Mouse (Mus musculus) frontal cortex, postnatal 36 days (tissue): ENCODE measurements around the gene Gng4.

ENCODE experiments used
- DNase-seq, 2 experiments: peaks; one replicate each; pipeline ENCODE4 v3.0.0; 2022; ENCODE audit warnings: low spot score in 2 of 2

Gene Gng4

DNA sequence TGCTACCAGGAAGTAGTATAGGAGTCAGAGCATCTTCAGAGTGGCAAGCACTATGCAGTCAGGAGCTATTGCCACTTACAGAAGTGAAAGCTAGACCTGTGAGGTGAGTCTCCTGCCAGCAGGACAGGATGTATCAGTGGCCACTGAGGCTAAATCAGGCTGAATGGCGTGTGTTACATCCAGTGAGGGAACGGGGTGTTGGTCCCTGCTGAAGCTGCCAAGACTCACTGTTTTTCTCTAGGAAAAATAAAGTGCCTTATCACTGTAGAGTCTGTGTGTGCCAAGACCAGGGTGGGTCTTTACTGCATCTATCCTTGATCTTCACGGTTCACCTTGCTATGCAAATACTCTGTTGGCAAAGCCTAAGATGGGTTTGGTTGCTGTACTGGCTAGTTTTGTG lies 34.8 kb downstream of the Gng4 start:
- no peak for DNase-seq

DNA sequence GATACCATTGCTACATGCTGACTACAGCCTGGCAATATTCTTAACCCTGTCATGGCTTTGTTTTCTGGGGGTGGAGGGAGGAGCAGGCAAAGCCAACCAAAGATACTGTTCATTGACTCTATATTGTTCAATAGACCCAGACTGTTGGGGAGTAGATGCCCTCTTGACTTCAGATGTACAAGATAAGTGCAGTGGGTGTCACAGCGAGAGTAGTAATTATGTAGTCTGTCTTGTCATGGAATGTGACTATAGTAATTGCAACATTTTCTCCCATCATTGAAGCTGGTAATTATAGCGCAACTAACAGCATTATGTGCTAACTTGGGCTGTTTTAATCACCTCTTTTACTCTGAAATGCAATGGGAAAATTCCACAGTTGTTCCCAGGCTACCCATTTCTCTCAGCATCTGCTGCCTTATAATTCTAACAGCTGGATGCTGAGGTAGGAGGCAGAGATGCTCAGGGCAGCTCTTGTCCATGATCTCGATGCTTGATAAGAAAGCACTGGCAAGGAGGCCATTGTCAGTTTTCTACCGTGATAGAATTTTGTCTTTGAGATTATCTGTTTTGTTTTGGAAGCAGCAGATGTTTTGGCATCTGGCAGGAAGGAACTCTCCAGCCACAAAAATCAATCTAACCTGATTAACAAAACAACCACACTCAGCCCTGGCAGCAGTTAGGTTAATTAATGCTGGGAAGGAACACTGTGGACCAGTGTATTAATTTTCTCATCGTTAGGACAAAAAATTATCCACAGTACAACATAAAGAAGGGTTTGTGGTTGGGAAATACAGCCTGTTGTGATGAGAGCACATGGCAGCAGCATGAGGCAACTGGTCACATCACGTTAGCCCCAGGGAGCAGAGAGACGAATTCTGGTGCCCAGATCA lies 36.6 kb downstream of the Gng4 start:
- DNase-seq = no peak

GRCm38 (mm10) chr13:13824946-13825345 lies 41.1 kb downstream of the Gng4 start:
- DNase-seq = no peak

DNA sequence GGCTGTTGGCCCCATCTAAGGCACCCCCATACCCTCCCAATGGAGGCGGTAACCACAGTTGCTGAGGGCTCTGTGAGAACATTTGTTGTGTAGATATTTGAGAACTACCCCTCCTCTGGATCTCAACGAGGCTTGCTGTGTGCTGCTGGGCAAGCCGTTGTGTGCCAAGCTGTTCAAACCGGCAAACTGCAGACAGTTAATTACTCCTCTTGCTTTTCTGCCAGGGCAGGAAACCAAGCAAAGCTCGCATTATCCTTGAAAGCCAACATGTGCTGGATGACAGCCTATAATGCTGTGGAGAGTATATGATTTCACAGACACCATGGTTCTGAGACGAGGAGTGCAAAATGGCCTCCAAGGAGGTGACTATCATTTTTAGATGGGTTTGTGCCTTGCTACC lies 42.7 kb downstream of the Gng4 start:
- DNase-seq = no peak

- no peak for DNase-seq
Observed at GRCm38 (mm10) chr13:13828125-13828524, 44.3 kb downstream of the Gng4 start.

DNA sequence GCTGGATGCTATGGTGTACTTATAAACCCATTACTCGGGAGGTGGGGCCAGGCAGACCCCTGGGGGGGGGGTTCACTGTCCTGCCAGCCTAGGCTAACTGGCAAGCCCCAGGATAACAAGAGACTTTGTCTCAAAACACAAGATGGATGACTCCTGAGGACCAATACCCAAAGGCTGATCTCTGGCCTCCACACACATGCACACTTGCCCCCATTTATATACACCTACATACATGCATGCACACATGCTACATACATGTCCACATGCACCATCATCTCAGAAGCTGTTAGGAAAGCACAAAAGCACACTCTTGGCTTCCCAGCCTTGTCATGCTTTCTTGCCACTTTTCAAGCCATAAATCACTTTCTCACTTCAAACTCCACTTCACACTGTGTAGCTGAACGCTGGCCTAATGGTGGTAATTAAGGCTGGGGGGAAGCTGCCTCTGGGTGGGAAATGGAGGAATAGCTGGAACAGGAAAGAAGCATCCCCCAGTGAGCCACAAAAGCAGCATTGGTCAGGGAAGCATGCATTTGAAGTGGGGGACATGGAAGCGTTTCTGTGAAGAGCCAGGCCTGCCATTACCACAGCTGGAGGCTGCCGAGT lies 46.7 kb downstream of the Gng4 start:
- no peak for DNase-seq

DNA sequence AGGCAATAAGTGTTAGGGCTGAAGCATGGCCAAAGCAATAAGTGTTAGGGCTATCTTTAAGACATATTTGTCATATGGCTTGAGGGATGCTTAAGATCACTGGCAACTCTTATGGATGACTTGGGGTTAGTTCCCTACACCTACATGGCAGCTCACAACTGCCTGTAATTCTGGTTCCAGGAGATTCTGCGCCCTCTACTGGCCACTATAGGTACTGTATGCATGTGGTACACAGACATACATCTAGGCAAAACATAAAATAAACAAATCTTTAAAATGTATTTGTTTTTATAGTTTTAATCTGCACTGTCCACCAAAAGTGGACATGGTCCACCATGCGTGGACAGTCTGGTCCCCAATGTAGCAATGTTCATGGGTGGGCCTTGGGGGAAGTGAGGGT lies 51.3 kb downstream of the Gng4 start:
- no peak for DNase-seq

DNA sequence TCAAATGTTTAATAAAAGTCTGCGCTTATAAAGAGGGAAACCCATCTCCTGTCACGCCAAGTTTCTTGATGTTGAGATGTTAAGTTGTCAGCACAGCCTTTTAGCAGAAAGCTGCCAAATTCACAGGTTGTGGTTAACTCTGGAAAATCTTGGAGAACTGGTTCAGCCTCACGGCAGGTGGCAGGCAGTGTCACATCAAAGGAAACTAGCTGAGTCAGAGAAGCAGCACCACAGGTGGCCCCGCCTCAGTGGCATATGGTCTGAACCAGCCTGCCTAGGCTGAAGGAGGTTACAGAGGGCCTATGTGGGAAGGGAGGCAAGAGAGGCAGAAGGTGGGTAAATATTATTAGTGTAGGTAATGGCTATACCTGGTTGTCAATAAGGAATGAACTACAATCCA lies 61.2 kb downstream of the Gng4 start:
- DNase-seq = no peak

DNA sequence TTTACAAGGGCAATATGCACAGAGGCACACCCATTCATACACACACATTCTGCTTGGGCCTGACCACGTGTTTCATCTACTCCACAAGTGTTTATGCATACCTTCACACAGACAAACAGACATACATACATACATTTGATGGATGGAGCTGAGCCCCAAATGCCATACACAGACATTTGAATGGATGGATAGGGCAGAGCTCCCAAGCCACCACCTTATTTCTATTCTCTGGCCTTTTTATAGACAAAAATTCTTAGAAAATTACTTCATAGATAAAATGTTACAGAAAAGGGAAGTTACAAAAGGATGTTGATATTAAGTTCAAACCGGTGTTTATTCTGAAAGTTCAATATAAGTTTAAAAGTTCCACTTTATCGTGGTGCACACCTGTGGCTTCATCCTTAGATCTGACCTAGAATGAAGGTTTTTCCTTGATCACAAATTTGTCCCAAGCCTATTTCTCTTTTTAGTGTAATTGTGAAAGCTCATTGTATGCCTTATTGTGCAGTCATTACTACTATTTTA lies 63.3 kb downstream of the Gng4 start:
- DNase-seq = no peak

DNA sequence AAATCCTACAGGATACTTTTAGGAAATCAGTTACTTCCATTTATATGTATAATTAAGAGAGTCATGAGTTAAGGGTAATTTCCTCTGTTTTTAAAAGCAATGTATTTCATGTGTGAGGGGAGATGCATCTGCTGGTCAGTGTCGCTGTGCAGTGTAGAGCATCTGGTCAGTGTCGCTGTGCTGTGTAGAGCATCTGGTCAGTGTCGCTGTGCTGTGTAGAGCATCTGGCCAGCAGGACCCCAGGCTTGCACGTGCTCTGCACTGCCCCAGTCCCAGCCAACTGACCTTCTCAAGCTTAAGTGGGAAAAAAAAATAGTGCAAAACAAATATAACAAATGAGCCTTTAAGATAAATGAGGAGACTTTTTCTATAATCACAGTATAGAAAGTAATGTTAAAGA lies 73.3 kb downstream of the Gng4 start:
- no peak for DNase-seq

DNA sequence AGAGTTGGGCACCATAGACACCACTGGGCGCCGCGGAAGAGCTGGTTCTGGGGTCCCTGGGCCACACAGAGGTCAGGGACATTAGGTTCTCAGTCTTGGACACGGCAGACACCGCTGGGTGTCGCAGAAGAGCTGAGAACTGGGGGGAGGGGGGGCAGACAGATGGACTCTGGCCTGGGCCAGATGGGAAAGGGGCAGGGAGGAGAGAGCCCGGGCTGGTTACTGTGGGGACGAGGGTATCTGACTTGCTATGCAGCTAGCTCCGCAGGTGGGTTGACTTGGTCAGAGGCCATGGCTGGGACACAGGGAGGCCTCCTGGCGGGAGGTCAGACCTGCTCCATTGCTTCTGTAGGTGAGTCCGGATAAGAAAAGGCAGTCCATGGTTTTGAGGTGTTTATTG lies 78.5 kb downstream of the Gng4 start:
- DNase-seq = no peak

DNA sequence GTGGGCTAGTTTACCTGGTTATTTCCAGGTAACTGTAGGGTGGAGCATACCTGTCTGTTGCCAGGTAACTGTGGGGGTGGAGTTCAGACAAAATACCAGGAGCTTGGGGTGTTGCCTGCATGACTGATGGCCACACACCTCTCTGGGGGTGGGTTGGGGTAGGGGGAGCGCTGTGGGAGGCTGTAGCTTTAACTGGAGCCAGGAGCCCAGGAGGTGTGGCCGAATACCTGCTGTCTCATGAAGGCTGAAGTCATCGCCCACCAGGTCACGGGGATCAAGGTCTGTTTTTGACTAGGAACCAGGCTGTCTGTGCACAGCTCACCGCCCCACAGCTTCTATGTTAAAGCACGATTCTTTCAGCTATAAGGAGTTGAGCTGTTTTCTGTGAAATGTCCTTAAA lies 79.1 kb downstream of the Gng4 start:
- DNase-seq = no peak

DNA sequence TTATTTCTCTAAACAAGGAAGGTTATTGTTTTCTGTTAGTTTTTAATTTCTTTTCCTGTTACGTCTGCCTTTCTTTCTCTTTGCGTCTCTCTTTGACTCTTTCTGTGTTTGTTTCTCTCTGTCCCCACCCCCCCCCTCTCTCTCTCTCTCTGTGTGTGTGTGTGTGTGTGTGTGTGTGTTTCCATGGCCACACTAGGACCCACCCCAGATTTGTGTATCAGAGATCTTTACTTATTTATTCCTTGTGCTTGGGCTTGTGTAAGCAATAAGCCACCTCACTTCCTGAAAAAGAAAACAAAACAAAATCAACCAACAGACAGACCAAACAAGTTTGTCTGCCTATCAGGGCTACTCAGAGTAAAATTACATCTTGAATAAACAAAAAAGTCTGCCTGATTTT lies 82.5 kb downstream of the Gng4 start:
- DNase-seq = no peak

DNA sequence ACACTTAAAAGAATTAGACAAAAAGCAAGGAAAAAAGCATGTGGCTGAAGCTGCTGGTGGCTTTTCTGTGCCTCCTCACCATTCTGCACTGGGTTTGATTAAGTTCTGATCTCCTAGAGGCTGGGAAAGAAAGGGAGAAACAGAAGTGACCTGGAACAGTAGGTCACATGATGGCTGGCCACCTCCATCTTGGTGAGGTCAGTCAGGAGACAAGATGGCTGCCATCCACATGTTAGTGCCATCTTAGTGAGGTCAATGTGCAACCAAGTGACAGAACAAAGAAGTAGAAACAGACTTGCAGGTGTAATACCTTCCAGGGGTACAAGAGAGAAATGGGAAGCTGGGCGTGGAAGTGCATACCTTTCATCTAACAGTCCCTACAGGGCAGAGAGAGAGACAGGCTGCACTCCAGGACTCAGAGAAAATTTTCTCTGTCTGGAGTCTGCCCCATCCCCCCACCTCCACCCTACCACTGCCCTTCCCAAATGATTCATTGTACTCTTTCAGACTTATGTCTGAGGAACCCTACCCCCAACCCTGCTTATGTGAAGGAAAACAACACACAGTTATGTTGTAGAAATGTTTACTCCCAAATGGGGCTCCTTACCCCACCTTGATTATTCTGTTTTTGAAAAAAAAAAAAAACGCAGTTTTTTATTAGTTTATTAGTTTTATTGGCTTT lies 83.4 kb downstream of the Gng4 start:
- DNase-seq = no peak

GRCm38 (mm10) chr13:13867922-13868321 lies 84.1 kb downstream of the Gng4 start:
- peak; percentile 10 to 11 for DNase-seq
